Mouse (Mus musculus) cortical plate, adult 2 months (tissue): ENCODE data around the gene Fbxl17.

ENCODE experiments used
- CTCF ChIP-seq: fragments of 200-500 bp; IDR thresholded peaks from 2 replicates; pipeline ENCODE4 v1.5.1; 2011; ENCODE audit warnings: mild to moderate bottlenecking, control low read depth, low read length; ENCODE audit not compliant: insufficient read depth; ENCODE audit errors: extremely low read depth
- POLR2A ChIP-seq: fragments of 200-500 bp; IDR thresholded peaks from 2 replicates; pipeline ENCODE4 v1.6.1; 2011; ENCODE audit warnings: mild to moderate bottlenecking, low read length, control low read depth; ENCODE audit not compliant: insufficient read depth; ENCODE audit errors: extremely low read depth

GRCm38 (mm10) chr17:63225959-63226358, 273.9 kb downstream of the Fbxl17 start:
- TF ChIP-seq POLR2A, result no peak
- TF ChIP-seq CTCF, result no peak
